Mouse (Mus musculus): ENCODE measurements at regions not wholly inside any gene's neighbourhood (a gene's known extent, or its start where the extent isn't known, plus 50 kb on each side); places are given as distances from the start of the nearest gene placed in this dataset.
"Not testable (repeated sequence)": the region's sequence is repeated elsewhere in the genome, so short reads cannot be mapped to it uniquely, and the experiment has no call there.

GRCm38 (mm10) chr8:35159329-35159728 is 606.3 kb upstream of the Gm19410 start:
- Histone ChIP-seq H3K9me3 (ENCODE audit: control insufficient read depth, low read length) (no peaks in the 10 kb centered on the region), H3K27ac (ENCODE audit: low read depth, low read length) (no peak overlapping the region), H3K4me2 (no peak overlapping the region), H3K4me3 (ENCODE audit: low read depth, low read length) (no peak overlapping the region), H3K4me1 (ENCODE audit: control insufficient read depth, insufficient read depth, low read length) (peaks cover 13% of the 10 kb centered on the region; the same call in 1 of the 2 replicates), H3K27me3 (ENCODE audit: control insufficient read depth, insufficient read depth, low read length) (no peaks in the 10 kb centered on the region), H3K9ac (ENCODE audit: low read length) (no peak overlapping the region), H3K36me3 (ENCODE audit: control insufficient read depth, insufficient read depth, low read length) (no peaks in the 10 kb centered on the region)
- DNase-seq (ENCODE audit: low spot score, missing footprints) (peak; percentile 92), ATAC-seq (ENCODE audit: low FRiP score) (0 out of 2 replicates have a peak, but pooled peaks have one; percentile 27)
- 24% methylated on average over 12 of the region's 12 CpGs for WGBS

DNA sequence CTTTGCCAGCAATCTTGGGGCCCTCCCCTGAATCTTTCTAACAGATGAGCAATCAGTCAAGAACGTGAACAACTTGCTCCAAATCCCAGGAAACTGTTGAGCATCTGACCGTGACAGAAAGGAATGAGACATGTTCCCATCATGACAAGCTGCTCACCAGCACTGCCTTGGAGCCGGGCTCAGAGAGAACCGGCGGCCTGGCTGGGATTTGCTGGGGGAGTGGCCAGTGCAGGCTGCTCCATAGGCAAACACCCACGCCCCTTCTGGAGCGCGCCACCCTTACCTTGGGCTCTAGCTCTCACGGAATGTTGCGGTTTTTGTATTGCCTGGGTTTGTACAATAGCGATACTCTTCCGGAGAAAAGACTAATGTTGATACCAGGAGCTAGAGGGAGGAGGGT is 605.4 kb upstream of the Gm19410 start:
- Histone ChIP-seq H3K27me3 (ENCODE audit: control insufficient read depth, insufficient read depth, low read length) (no peaks in the 10 kb centered on the region), H3K9me3 (ENCODE audit: control insufficient read depth, low read length) (no peaks in the 10 kb centered on the region), H3K9ac (ENCODE audit: low read length) (no peak overlapping the region), H3K4me3 (ENCODE audit: low read depth, low read length) (no peak overlapping the region), H3K27ac (ENCODE audit: low read depth, low read length) (no peak overlapping the region), H3K36me3 (ENCODE audit: control insufficient read depth, insufficient read depth, low read length) (no peaks in the 10 kb centered on the region), H3K4me1 (ENCODE audit: control insufficient read depth, insufficient read depth, low read length) (peaks cover 13% of the 10 kb centered on the region; the same call in 1 of the 2 replicates), H3K4me2 (no peak overlapping the region)
- peak; percentile 73 for DNase-seq (ENCODE audit: low spot score, missing footprints)
- 86% methylated on average over 12 of the region's 12 CpGs for WGBS
- ATAC-seq (ENCODE audit: low FRiP score): no peak

- not testable (repeated sequence) for H3K4me3 ChIP-seq (ENCODE audit: low read depth, low read length); H3K27ac ChIP-seq (ENCODE audit: low read depth, low read length); H3K9ac ChIP-seq (ENCODE audit: low read length); H3K4me1 ChIP-seq (ENCODE audit: control insufficient read depth, insufficient read depth, low read length); DNase-seq (ENCODE audit: low spot score, missing footprints); ATAC-seq (ENCODE audit: low FRiP score); H3K9me3 ChIP-seq (ENCODE audit: control insufficient read depth, low read length); H3K4me2 ChIP-seq; H3K27me3 ChIP-seq (ENCODE audit: control insufficient read depth, insufficient read depth, low read length); H3K36me3 ChIP-seq (ENCODE audit: control insufficient read depth, insufficient read depth, low read length)
- WGBS: 91% methylated on average over 4 of the region's 4 CpGs
Measured at GRCm38 (mm10) chr8:35162166-35162565, 603.4 kb upstream of the Gm19410 start.

DNA sequence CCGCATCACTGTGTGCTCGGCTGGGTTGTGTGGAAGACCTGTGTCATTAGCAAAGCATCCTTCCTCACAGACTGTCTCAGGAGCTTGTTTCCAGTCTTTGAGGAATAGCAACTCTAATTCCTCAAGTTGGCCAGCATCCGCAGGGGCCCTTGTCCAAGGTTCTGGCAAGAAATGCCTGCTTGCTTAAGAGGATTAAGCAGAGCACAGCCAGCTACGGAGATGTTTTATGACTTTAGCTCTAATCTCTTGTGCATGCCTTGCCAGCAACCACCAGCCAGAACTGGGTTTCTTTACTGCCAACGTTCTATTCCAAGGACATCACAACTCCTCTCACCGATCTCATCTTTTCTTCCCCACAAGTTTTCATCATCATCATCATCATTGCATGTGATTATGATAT is 599.0 kb upstream of the Gm19410 start:
- Histone ChIP-seq H3K36me3 (ENCODE audit: control insufficient read depth, insufficient read depth, low read length) (no peaks in the 10 kb centered on the region), H3K4me1 (ENCODE audit: control insufficient read depth, insufficient read depth, low read length) (no peaks in the 10 kb centered on the region), H3K27ac (ENCODE audit: low read depth, low read length) (no peak overlapping the region), H3K4me2 (no peak overlapping the region), H3K4me3 (ENCODE audit: low read depth, low read length) (no peak overlapping the region), H3K9me3 (ENCODE audit: control insufficient read depth, low read length) (no peaks in the 10 kb centered on the region), H3K27me3 (ENCODE audit: control insufficient read depth, insufficient read depth, low read length) (no peaks in the 10 kb centered on the region), H3K9ac (ENCODE audit: low read length) (no peak overlapping the region)
- WGBS: 71% methylated on average over 6 of the region's 6 CpGs
- ATAC-seq (ENCODE audit: low FRiP score) (no peak), DNase-seq (ENCODE audit: low spot score, missing footprints) (peak; percentile 51)

DNA sequence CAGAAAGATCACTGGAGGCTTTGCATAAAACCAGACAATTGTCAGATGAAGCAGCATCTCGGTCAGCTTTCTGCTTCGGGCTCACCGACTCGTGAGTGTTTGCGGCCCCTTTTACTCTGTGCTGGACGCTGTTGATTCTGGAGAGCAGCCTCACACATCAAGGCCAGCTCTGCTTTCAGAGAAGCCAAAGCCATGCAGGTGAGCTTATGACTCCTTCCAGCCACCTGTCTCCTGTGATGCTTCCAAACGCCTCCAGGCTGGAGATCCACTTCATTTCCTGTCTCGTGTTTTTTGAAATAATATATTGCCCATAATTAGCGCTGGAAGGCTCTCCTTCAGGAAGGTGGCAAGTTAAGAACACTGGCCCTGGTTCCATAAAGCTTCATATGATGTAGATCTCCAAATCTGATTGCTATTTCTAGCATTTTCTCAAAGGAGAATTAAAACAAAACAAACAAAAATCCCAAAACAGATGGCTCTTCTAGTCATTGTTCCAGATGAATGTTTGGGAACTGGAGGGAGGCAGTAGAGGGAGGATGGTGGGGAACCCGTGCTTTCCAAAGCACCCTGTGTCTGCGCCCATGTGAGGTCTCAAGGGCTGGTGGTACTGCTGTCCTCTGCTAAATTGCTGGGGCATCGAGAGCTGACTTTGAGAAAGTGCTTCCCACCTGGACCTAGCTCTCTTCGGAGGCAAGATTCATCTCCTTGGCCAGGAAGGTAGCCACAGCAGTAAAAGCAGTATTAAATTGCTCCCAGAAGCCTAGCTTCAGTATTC is 593.9 kb upstream of the Gm19410 start:
- ATAC-seq (ENCODE audit: low FRiP score): no peak
- Histone ChIP-seq H3K4me2 (no peak overlapping the region), H3K36me3 (ENCODE audit: control insufficient read depth, insufficient read depth, low read length) (no peaks in the 10 kb centered on the region), H3K4me1 (ENCODE audit: control insufficient read depth, insufficient read depth, low read length) (no peaks in the 10 kb centered on the region), H3K9me3 (ENCODE audit: control insufficient read depth, low read length) (no peaks in the 10 kb centered on the region), H3K9ac (ENCODE audit: low read length) (no peak overlapping the region), H3K27me3 (ENCODE audit: control insufficient read depth, insufficient read depth, low read length) (no peaks in the 10 kb centered on the region), H3K4me3 (ENCODE audit: low read depth, low read length) (no peak overlapping the region), H3K27ac (ENCODE audit: low read depth, low read length) (no peak overlapping the region)
- WGBS: 87% methylated on average over 13 of the region's 13 CpGs
- DNase-seq (ENCODE audit: low spot score, missing footprints): peak; percentile 33

DNA sequence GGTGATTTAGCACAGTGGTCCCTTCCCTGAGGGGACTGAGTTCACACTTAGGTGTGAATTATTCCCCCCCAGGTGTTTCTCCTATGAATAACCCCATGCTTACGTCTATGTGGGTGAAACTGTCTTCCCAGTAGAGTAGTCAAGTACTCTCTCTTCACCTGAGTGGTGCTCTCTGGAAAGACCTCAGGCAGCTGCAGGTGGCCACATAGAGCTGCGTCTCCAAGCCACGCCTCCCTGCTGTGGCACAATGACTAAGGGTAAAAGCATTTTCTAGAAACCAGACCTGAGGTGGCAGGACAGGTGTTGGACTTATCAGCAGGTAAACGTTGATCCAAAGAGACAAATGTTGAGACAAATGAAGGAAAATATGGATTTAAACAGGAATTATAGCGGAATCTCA is 588.3 kb upstream of the Gm19410 start:
- Histone ChIP-seq H3K9me3 (ENCODE audit: control insufficient read depth, low read length) (no peaks in the 10 kb centered on the region), H3K27ac (ENCODE audit: low read depth, low read length) (no peak overlapping the region), H3K27me3 (ENCODE audit: control insufficient read depth, insufficient read depth, low read length) (no peaks in the 10 kb centered on the region), H3K4me3 (ENCODE audit: low read depth, low read length) (no peak overlapping the region), H3K9ac (ENCODE audit: low read length) (no peak overlapping the region), H3K4me1 (ENCODE audit: control insufficient read depth, insufficient read depth, low read length) (no peaks in the 10 kb centered on the region), H3K36me3 (ENCODE audit: control insufficient read depth, insufficient read depth, low read length) (no peaks in the 10 kb centered on the region), H3K4me2 (no peak overlapping the region)
- WGBS: 87% methylated on average over 5 of the region's 5 CpGs
- DNase-seq (ENCODE audit: low spot score, missing footprints) (no peak), ATAC-seq (ENCODE audit: low FRiP score) (no peak)

- Histone ChIP-seq H3K27me3 (ENCODE audit: control insufficient read depth, insufficient read depth, low read length) (no peaks in the 10 kb centered on the region), H3K36me3 (ENCODE audit: control insufficient read depth, insufficient read depth, low read length) (no peaks in the 10 kb centered on the region), H3K4me3 (ENCODE audit: low read depth, low read length) (no peak overlapping the region), H3K9ac (ENCODE audit: low read length) (no peak overlapping the region), H3K9me3 (ENCODE audit: control insufficient read depth, low read length) (no peaks in the 10 kb centered on the region), H3K27ac (ENCODE audit: low read depth, low read length) (no peak overlapping the region), H3K4me2 (no peak overlapping the region), H3K4me1 (ENCODE audit: control insufficient read depth, insufficient read depth, low read length) (no peaks in the 10 kb centered on the region)
- ATAC-seq (ENCODE audit: low FRiP score) (no peak), DNase-seq (ENCODE audit: low spot score, missing footprints) (no peak)
- 74% methylated on average over 3 of the region's 3 CpGs for WGBS
Measured at GRCm38 (mm10) chr8:35180075-35180474, 585.5 kb upstream of the Gm19410 start.

DNA sequence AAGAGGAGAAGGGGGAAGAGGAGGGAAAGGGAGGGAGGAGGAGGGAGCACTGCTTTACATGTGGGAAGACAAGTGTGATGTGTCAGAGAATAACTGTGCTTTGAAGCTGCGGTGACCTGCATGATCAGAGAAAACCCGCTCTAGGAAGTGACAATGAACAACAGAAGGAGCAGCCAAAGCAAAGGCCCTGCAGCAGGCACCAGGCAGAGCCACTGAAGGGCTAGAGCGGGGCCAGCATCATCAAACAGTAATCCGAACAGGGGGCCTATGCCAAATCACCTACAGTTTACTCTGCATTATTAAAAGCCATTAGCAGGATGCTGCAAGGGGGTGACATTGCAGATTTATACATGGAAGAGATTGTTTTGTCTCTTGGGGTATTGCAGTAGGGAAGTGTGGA is 583.4 kb upstream of the Gm19410 start:
- no peak overlapping the region for H3K9ac ChIP-seq (ENCODE audit: low read length)
- no peaks in the 10 kb centered on the region for H3K4me1 ChIP-seq (ENCODE audit: control insufficient read depth, insufficient read depth, low read length)
- WGBS: 89% methylated on average over 4 of the region's 4 CpGs
- no peak overlapping the region for H3K4me2 ChIP-seq
- H3K27me3 ChIP-seq (ENCODE audit: control insufficient read depth, insufficient read depth, low read length): no peaks in the 10 kb centered on the region
- H3K9me3 ChIP-seq (ENCODE audit: control insufficient read depth, low read length): no peaks in the 10 kb centered on the region
- ATAC-seq (ENCODE audit: low FRiP score): no peak
- H3K4me3 ChIP-seq (ENCODE audit: low read depth, low read length): no peak overlapping the region
- H3K27ac ChIP-seq (ENCODE audit: low read depth, low read length): no peak overlapping the region
- no peak for DNase-seq (ENCODE audit: low spot score, missing footprints)
- no peaks in the 10 kb centered on the region for H3K36me3 ChIP-seq (ENCODE audit: control insufficient read depth, insufficient read depth, low read length)

GRCm38 (mm10) chr8:35183423-35183822 is 582.2 kb upstream of the Gm19410 start:
- H3K9ac ChIP-seq (ENCODE audit: low read length): no peak overlapping the region
- DNase-seq (ENCODE audit: low spot score, missing footprints) (no peak), ATAC-seq (ENCODE audit: low FRiP score) (no peak)
- no peaks in the 10 kb centered on the region for H3K27me3 ChIP-seq (ENCODE audit: control insufficient read depth, insufficient read depth, low read length)
- no peak overlapping the region for H3K27ac ChIP-seq (ENCODE audit: low read depth, low read length)
- no peaks in the 10 kb centered on the region for H3K4me1 ChIP-seq (ENCODE audit: control insufficient read depth, insufficient read depth, low read length)
- H3K4me2 ChIP-seq: no peak overlapping the region
- WGBS: 92% methylated on average over 14 of the region's 14 CpGs
- H3K36me3 ChIP-seq (ENCODE audit: control insufficient read depth, insufficient read depth, low read length): no peaks in the 10 kb centered on the region
- H3K4me3 ChIP-seq (ENCODE audit: low read depth, low read length): no peak overlapping the region
- H3K9me3 ChIP-seq (ENCODE audit: control insufficient read depth, low read length): no peaks in the 10 kb centered on the region

All from midbrain, embryonic 11.5 days (tissue).